Mouse (Mus musculus) kidney, postnatal 10 days (tissue): Measurements from ENCODE around the gene Cfap161.

Source experiments
- DNase-seq: peaks from one replicate; pipeline ENCODE4 v3.0.0; 2021; ENCODE audit warnings: mixed read lengths

Cfap161 gene

GRCm38 (mm10) chr7:83739680-83740310 lies 54.9 kb downstream of the Cfap161 start:
- DNase-seq: no peak

GRCm38 (mm10) chr7:83738623-83739462 lies 55.8 kb downstream of the Cfap161 start:
- DNase-seq: no peak

- DNase-seq: no peak
These were observed 56.7 kb downstream of the Cfap161 start for GRCm38 (mm10) chr7:83737914-83738490.

- no peak for DNase-seq
These were observed 58.2 kb downstream of the Cfap161 start for GRCm38 (mm10) chr7:83736341-83737115.

- no peak for DNase-seq
These were observed 59.4 kb downstream of the Cfap161 start for GRCm38 (mm10) chr7:83735108-83735781.

- no peak for DNase-seq
These were observed 60.0 kb downstream of the Cfap161 start for GRCm38 (mm10) chr7:83734671-83735082.

GRCm38 (mm10) chr7:83734246-83734645 lies 60.4 kb downstream of the Cfap161 start:
- DNase-seq: no peak

- DNase-seq: no peak
These were observed 61.9 kb downstream of the Cfap161 start for GRCm38 (mm10) chr7:83732781-83733180.

- no peak for DNase-seq
These were observed 62.6 kb downstream of the Cfap161 start for GRCm38 (mm10) chr7:83731961-83732666.

GRCm38 (mm10) chr7:83731297-83731696 lies 63.4 kb downstream of the Cfap161 start:
- DNase-seq: no peak

- DNase-seq: no peak
These were observed 67.6 kb downstream of the Cfap161 start for GRCm38 (mm10) chr7:83726936-83727632.

- no peak for DNase-seq
These were observed 68.9 kb downstream of the Cfap161 start for GRCm38 (mm10) chr7:83725801-83726200.

- DNase-seq: no peak
These were observed 70.1 kb downstream of the Cfap161 start for GRCm38 (mm10) chr7:83724541-83724940.
